Mouse (Mus musculus) G1E (cell line): ENCODE measurements around the gene Myl12a. TPM values are rescaled to one million over a fixed set of nuclear protein-coding genes. Genes with fewer than 3 reads are reported as not detected.

Experiments used
- ATAC-seq: 2 replicates; pipeline ENCODE4 v1.8.0; 2016; ENCODE audit warnings: mild to moderate bottlenecking; ENCODE audit not compliant: insufficient number of reproducible peaks, poor library complexity, low FRiP score, severe bottlenecking; ENCODE audit errors: extremely low read depth
- DNase-seq: peaks from one replicate; pipeline ENCODE4 v3.0.0; 2012; ENCODE audit warnings: low spot score
- H3K27me3 ChIP-seq: 2 replicates; pipeline ENCODE4 v1.6.1; 2012; ENCODE audit warnings: mild to moderate bottlenecking, low read length, inconsistent platforms; ENCODE audit not compliant: insufficient read depth
- H3K36me3 ChIP-seq: replicated peaks from 2 replicates; pipeline ENCODE3; 2012; ENCODE audit warnings: mild to moderate bottlenecking, inconsistent platforms
- H3K4me1 ChIP-seq: 2 replicates; pipeline ENCODE4 v1.6.1; 2012; ENCODE audit warnings: low read depth, low read length, inconsistent platforms, mixed read lengths; ENCODE audit not compliant: insufficient read depth
- H3K4me3 ChIP-seq: 2 replicates; pipeline ENCODE4 v1.5.1; 2012; ENCODE audit warnings: low read depth, mild to moderate bottlenecking, inconsistent platforms, low read length, moderate library complexity, mixed read lengths
- H3K9me3 ChIP-seq: replicated peaks from 2 replicates; pipeline ENCODE4 v1.6.1; 2012; ENCODE audit warnings: inconsistent platforms
- CTCF ChIP-seq: IDR thresholded peaks from 2 replicates; pipeline ENCODE4 v1.5.1; 2012; ENCODE audit warnings: low read depth, low read length, inconsistent platforms, mixed read lengths
- GATA1 ChIP-seq: IDR thresholded peaks from 2 replicates; pipeline ENCODE4 v1.6.1; 2012; ENCODE audit warnings: borderline replicate concordance, low read length, inconsistent platforms, mixed read lengths
- GATA2 ChIP-seq: IDR thresholded peaks from 2 replicates; pipeline ENCODE4 v1.6.1; 2012; ENCODE audit warnings: low read depth, low read length, inconsistent platforms, borderline replicate concordance
- POLR2AphosphoS5 ChIP-seq: IDR thresholded peaks from 2 replicates; pipeline ENCODE4 v1.6.1; 2012; ENCODE audit warnings: low read depth, low read length, inconsistent platforms; ENCODE audit not compliant: insufficient replicate concordance
- TAL1 ChIP-seq: conservative IDR thresholded peaks from 2 replicates; pipeline ENCODE4 v1.6.1; 2012; ENCODE audit warnings: low read depth, low read length, inconsistent platforms, mixed read lengths
- polyA plus RNA-seq: library from polyadenylated mRNA; stranded (reverse); fragments of >175 nt; gene quantifications from 2 replicates; pipeline ENCODE4 v1.2.3, GENCODE M21; 2012
- total RNA-seq, 2 experiments: library from RNA; stranded (forward) in 1 of 2; stranded (reverse) in 1 of 2; fragments of 200-1000 nt in 1 of 2; fragments of >200 nt in 1 of 2; fragmentation: Nextera tagmentation in 1 of 2; gene quantifications; 2 replicates each; pipeline ENCODE4 v1.2.3; 2014 to 2017

Myl12a gene
- total and polyA plus RNA-seq, 3 experiments = 76.2 to 225 (median 145) TPM

GRCm38 (mm10) chr17:70951266-70951665 lies 51.4 kb downstream of the Myl12a start:
- no peak overlapping the region for H3K4me3 ChIP-seq
- H3K36me3 ChIP-seq = no peaks in the 10 kb centered on the region
- H3K4me1 ChIP-seq = no peaks in the 10 kb centered on the region
- no peak for DNase-seq
- no peak for ATAC-seq
- no peaks in the 10 kb centered on the region for H3K9me3 ChIP-seq
- TF ChIP-seq POLR2AphosphoS5 (no peak), GATA1 (no peak), CTCF (no peak), TAL1 (no peak), GATA2 (no peak)
- peaks cover 5% of the 10 kb centered on the region; the same call in 1 of the 2 replicates for H3K27me3 ChIP-seq

- Histone ChIP-seq H3K9me3 (no peaks in the 10 kb centered on the region), H3K36me3 (no peaks in the 10 kb centered on the region), H3K4me3 (no peak overlapping the region), H3K4me1 (no peaks in the 10 kb centered on the region), H3K27me3 (peaks cover 5% of the 10 kb centered on the region; the same call in 1 of the 2 replicates)
- ATAC-seq (no peak), DNase-seq (no peak)
- no peak for TF ChIP-seq GATA2
- TF ChIP-seq POLR2AphosphoS5 = no peak
- TF ChIP-seq CTCF = no peak
- TF ChIP-seq TAL1 = no peak
- no peak for TF ChIP-seq GATA1
Measured at GRCm38 (mm10) chr17:70949171-70949570, 53.5 kb downstream of the Myl12a start.

- no peak for DNase-seq
- no peak for ATAC-seq
- Histone ChIP-seq H3K36me3 (no peaks in the 10 kb centered on the region), H3K4me1 (no peaks in the 10 kb centered on the region), H3K4me3 (no peak overlapping the region), H3K27me3 (peaks cover 5% of the 10 kb centered on the region; the same call in 1 of the 2 replicates), H3K9me3 (no peaks in the 10 kb centered on the region)
- TF ChIP-seq CTCF = no peak
- no peak for TF ChIP-seq GATA1
- no peak for TF ChIP-seq TAL1
- no peak for TF ChIP-seq POLR2AphosphoS5
- TF ChIP-seq GATA2 = no peak
Measured at GRCm38 (mm10) chr17:70948721-70949120, 54.0 kb downstream of the Myl12a start.

GRCm38 (mm10) chr17:70943779-70944178 lies 58.9 kb downstream of the Myl12a start:
- ATAC-seq (no peak), DNase-seq (no peak)
- Histone ChIP-seq H3K27me3 (no peaks in the 10 kb centered on the region), H3K4me1 (no peaks in the 10 kb centered on the region), H3K9me3 (no peaks in the 10 kb centered on the region), H3K36me3 (no peaks in the 10 kb centered on the region), H3K4me3 (no peak overlapping the region)
- TF ChIP-seq POLR2AphosphoS5 = no peak
- no peak for TF ChIP-seq TAL1
- TF ChIP-seq GATA1 = no peak
- TF ChIP-seq CTCF = no peak
- no peak for TF ChIP-seq GATA2

Other genes with a start within 250 kb of the Myl12a start
- 31.4 and 47.6 TPM in 2 replicates for gene Tgif1, start 149.3 kb downstream of the Myl12a start, total RNA-seq (2014; fragmentation: Nextera tagmentation)
- gene Tgif1, start 149.3 kb downstream of the Myl12a start, total RNA-seq (2017) = 7.4 and 11.0 TPM in 2 replicates
- gene Tgif1, start 149.3 kb downstream of the Myl12a start, polyA plus RNA-seq = 5.1 and 5.4 TPM in 2 replicates
- 1.2 and 1.6 TPM in 2 replicates for gene Myom1, start 245 bp downstream of the Myl12a start, total RNA-seq (2014; fragmentation: Nextera tagmentation)
- 0.71 and 1.0 TPM in 2 replicates for gene Myom1, start 245 bp downstream of the Myl12a start, total RNA-seq (2017)
- gene Myom1, start 245 bp downstream of the Myl12a start, polyA plus RNA-seq = 0.11 and 0.25 TPM in 2 replicates
- gene Lpin2, start 179.7 kb upstream of the Myl12a start, total RNA-seq (2014; fragmentation: Nextera tagmentation) = 112 and 169 TPM in 2 replicates
- 147 and 155 TPM in 2 replicates for gene Lpin2, start 179.7 kb upstream of the Myl12a start, total RNA-seq (2017)
- gene Lpin2, start 179.7 kb upstream of the Myl12a start, polyA plus RNA-seq = 37.3 and 44.3 TPM in 2 replicates